Mouse (Mus musculus): ENCODE measurements around the gene Ccdc117. TPM values are rescaled to one million over a fixed set of nuclear protein-coding genes. Genes with fewer than 3 reads are reported as not detected.

The Ccdc117 gene
- total and polyA plus RNA-seq, 3 experiments = 24.3 to 38.9 (median 27.0) TPM

DNA sequence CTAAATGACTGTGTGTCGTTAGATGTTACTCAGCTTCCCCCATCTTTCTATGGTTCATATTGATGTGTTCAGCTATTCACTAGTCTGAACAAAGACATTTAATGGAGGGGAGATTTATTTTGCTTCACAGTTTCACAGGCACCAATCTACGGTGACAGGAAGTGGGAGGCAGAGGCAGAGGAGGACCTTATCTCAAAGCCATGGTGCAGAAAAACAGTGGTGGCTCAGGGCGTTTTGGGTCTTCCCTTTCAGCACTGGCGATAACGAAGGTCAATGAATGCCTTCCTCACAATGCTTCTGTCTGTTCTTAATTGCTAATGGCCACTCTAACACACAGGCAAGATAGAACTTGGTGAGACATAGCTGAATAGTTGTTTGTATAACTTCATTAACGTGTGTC, 33.1 kb upstream of the Ccdc117 start:
- no peaks in the 10 kb centered on the region for H3K27me3 ChIP-seq (replicated peaks)
- no peak overlapping the region for H3K4me2 ChIP-seq (ENCODE audit: insufficient read depth, low read depth, poor library complexity, severe bottlenecking)
- no peak overlapping the region for H3K9ac ChIP-seq (ENCODE audit: insufficient read depth, low read depth)
- H3K36me3 ChIP-seq (replicated peaks in 1 of 2; ENCODE audit: control insufficient read depth in 1 of 2, insufficient read depth in 1 of 2, low read length in 1 of 2) = no peaks in the 10 kb centered on the region
- H3K4me3 ChIP-seq (replicated peaks in 1 of 3; ENCODE audit: low read depth in 2 of 3, low read length in 2 of 3, poor library complexity in 1 of 3) = no peak overlapping the region
- in situ Hi-C loops (cut with MboI; ENCODE audit: low pct_ligation_motif_present, low pct_unique_long_range_greater_than_20kb, low sequenced_read_pairs) = no loop called here
- DNase-seq (ENCODE audit: extremely low read depth) = no peak
- no peaks in the 10 kb centered on the region for H3K79me2 ChIP-seq (replicated peaks; ENCODE audit: control insufficient read depth, extremely low read depth, insufficient read depth, poor library complexity, severe bottlenecking)
- H3K4me1 ChIP-seq (ENCODE audit: control insufficient read depth in 1 of 2, insufficient read depth in 2 of 2) = no peaks in the 10 kb centered on the region
- dilution Hi-C loops (cut with MboI; ENCODE audit: extremely low pct_ligation_motif_present, extremely low pct_unique_long_range_greater_than_20kb, low sequenced_read_pairs) = no loop called here
- H3K27ac ChIP-seq (ENCODE audit: insufficient read depth, low read depth) = no peak overlapping the region
- TF ChIP-seq USF1 (IDR thresholded peaks at IDR 0.05; ENCODE audit: low read depth, low read length) (no peak), IRF4 (IDR thresholded peaks at IDR 0.05; ENCODE audit: low read depth, low read length) (no peak), NRF1 (IDR thresholded peaks at IDR 0.05; ENCODE audit: low read depth, low read length) (no peak), KAT2A (IDR thresholded peaks at IDR 0.05; ENCODE audit: insufficient replicate concordance, low read length) (no peak), SIN3A (IDR thresholded peaks at IDR 0.05; ENCODE audit: low read length) (no peak), TCF12 (IDR thresholded peaks at IDR 0.05; ENCODE audit: low read depth, low read length) (no peak)
- no peaks in the 10 kb centered on the region for H3K9me3 ChIP-seq (replicated peaks; ENCODE audit: low read length)

DNA sequence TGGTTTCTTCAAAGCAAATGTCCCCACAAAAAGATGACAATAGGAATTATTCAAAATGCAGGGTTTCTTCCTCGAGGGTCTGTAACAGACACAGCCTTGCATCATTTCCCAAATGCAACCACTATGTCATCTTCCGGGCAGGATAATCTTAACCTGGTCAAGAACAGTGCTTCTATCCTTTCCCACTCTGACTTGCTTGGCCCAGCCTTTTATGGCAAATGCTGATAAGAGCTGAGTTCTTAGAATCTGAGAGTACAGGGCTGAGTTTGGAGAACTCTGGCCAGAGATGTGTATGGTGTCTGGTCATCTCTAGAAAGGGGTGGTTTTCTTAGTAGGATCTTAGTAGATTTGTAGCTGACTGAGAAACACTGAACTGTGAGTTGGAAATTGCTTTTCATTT, 31.8 kb upstream of the Ccdc117 start:
- Histone ChIP-seq H3K27me3 (replicated peaks) (no peaks in the 10 kb centered on the region), H3K9ac (ENCODE audit: insufficient read depth, low read depth) (no peak overlapping the region), H3K4me2 (ENCODE audit: insufficient read depth, low read depth, poor library complexity, severe bottlenecking) (no peak overlapping the region), H3K4me3 (replicated peaks in 1 of 3; ENCODE audit: low read depth in 2 of 3, low read length in 2 of 3, poor library complexity in 1 of 3) (no peak overlapping the region), H3K4me1 (ENCODE audit: control insufficient read depth in 1 of 2, insufficient read depth in 2 of 2) (no peaks in the 10 kb centered on the region), H3K27ac (ENCODE audit: insufficient read depth, low read depth) (no peak overlapping the region), H3K9me3 (replicated peaks; ENCODE audit: low read length) (no peaks in the 10 kb centered on the region), H3K36me3 (replicated peaks in 1 of 2; ENCODE audit: control insufficient read depth in 1 of 2, insufficient read depth in 1 of 2, low read length in 1 of 2) (no peaks in the 10 kb centered on the region), H3K79me2 (replicated peaks; ENCODE audit: control insufficient read depth, extremely low read depth, insufficient read depth, poor library complexity, severe bottlenecking) (no peaks in the 10 kb centered on the region)
- TF ChIP-seq IRF4 (IDR thresholded peaks at IDR 0.05; ENCODE audit: low read depth, low read length) (no peak), MAX (IDR thresholded peaks at IDR 0.05; ENCODE audit: low read length) (no peak), MXI1 (IDR thresholded peaks at IDR 0.05; ENCODE audit: low read depth, low read length) (no peak), CHD2 (IDR thresholded peaks at IDR 0.05; ENCODE audit: low read length) (no peak), RCOR1 (conservative IDR thresholded peaks at IDR 0.05; ENCODE audit: low read depth, low read length) (no peak), NRF1 (IDR thresholded peaks at IDR 0.05; ENCODE audit: low read depth, low read length) (no peak), MAZ (IDR thresholded peaks at IDR 0.05; ENCODE audit: low read depth, low read length) (no peak), TCF12 (IDR thresholded peaks at IDR 0.05; ENCODE audit: low read depth, low read length) (no peak), TBP (conservative IDR thresholded peaks at IDR 0.05; ENCODE audit: low read depth, low read length) (no peak)
- in situ Hi-C loops (cut with MboI; ENCODE audit: low pct_ligation_motif_present, low pct_unique_long_range_greater_than_20kb, low sequenced_read_pairs) = no loop called here
- no peak for DNase-seq (ENCODE audit: extremely low read depth)
- dilution Hi-C loops (cut with MboI; ENCODE audit: extremely low pct_ligation_motif_present, extremely low pct_unique_long_range_greater_than_20kb, low sequenced_read_pairs) = no loop called here

DNA sequence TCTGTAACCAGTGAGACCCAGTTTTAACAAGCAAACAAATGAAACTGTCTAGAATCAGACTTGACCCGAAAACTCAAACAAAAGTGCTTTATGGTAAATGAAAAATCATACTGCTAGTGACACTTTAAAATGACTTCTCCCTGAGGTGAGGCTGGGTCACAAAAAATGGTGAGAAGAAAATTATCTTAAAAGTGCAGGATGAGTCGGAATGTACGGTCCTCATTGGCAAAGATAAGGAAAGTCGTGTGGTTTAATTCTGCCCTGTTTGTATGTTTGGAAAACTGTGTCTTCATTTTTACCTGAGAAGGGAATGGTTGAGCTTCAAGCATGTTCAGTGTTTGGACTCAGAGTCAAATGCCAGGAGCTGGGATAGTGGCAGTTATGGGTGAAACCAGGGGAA, 29.9 kb upstream of the Ccdc117 start:
- no peaks in the 10 kb centered on the region for H3K36me3 ChIP-seq (replicated peaks in 1 of 2; ENCODE audit: control insufficient read depth in 1 of 2, insufficient read depth in 1 of 2, low read length in 1 of 2)
- DNase-seq (ENCODE audit: extremely low read depth) = no peak
- no peak for TF ChIP-seq EP300 (IDR thresholded peaks at IDR 0.05; ENCODE audit: low read length)
- TF ChIP-seq HCFC1 (IDR thresholded peaks at IDR 0.05; ENCODE audit: low read depth, low read length) = no peak
- TF ChIP-seq KAT2A (IDR thresholded peaks at IDR 0.05; ENCODE audit: insufficient replicate concordance, low read length) = no peak
- no peak for TF ChIP-seq ZNF384 (IDR thresholded peaks at IDR 0.05; ENCODE audit: low read depth, low read length)
- no peak for TF ChIP-seq TBP (conservative IDR thresholded peaks at IDR 0.05; ENCODE audit: low read depth, low read length)
- no peak for TF ChIP-seq MYC (IDR thresholded peaks at IDR 0.05; ENCODE audit: low read depth, low read length)
- TF ChIP-seq IRF4 (IDR thresholded peaks at IDR 0.05; ENCODE audit: low read depth, low read length) = no peak
- no peak for TF ChIP-seq MEF2A (IDR thresholded peaks at IDR 0.05; ENCODE audit: borderline replicate concordance, low read depth, low read length)
- no peak for TF ChIP-seq BHLHE40 (IDR thresholded peaks at IDR 0.05; ENCODE audit: low read depth, low read length)
- no peak for TF ChIP-seq USF2 (conservative IDR thresholded peaks at IDR 0.05; ENCODE audit: low read depth, low read length)
- no peak for TF ChIP-seq MAFK (IDR thresholded peaks at IDR 0.05; ENCODE audit: insufficient replicate concordance, low read length)
- TF ChIP-seq CHD2 (IDR thresholded peaks at IDR 0.05; ENCODE audit: low read length) = no peak
- no peak for TF ChIP-seq RAD21 (IDR thresholded peaks at IDR 0.05; ENCODE audit: low read depth, low read length)
- TF ChIP-seq PAX5 (IDR thresholded peaks at IDR 0.05; ENCODE audit: low read length) = no peak
- no peak overlapping the region for H3K9ac ChIP-seq (ENCODE audit: insufficient read depth, low read depth)
- H3K4me1 ChIP-seq (ENCODE audit: control insufficient read depth in 1 of 2, insufficient read depth in 2 of 2) = no peaks in the 10 kb centered on the region
- peaks cover 6% of the 10 kb centered on the region for H3K9me3 ChIP-seq (replicated peaks; ENCODE audit: low read length)
- in situ Hi-C loops (cut with MboI; ENCODE audit: low pct_ligation_motif_present, low pct_unique_long_range_greater_than_20kb, low sequenced_read_pairs) = no loop called here
- no peak overlapping the region for H3K4me3 ChIP-seq (replicated peaks in 1 of 3; ENCODE audit: low read depth in 2 of 3, low read length in 2 of 3, poor library complexity in 1 of 3)
- no peaks in the 10 kb centered on the region for H3K27me3 ChIP-seq (replicated peaks)
- dilution Hi-C loops (cut with MboI; ENCODE audit: extremely low pct_ligation_motif_present, extremely low pct_unique_long_range_greater_than_20kb, low sequenced_read_pairs) = no loop called here
- H3K79me2 ChIP-seq (replicated peaks; ENCODE audit: control insufficient read depth, extremely low read depth, insufficient read depth, poor library complexity, severe bottlenecking) = no peaks in the 10 kb centered on the region
- no peak overlapping the region for H3K4me2 ChIP-seq (ENCODE audit: insufficient read depth, low read depth, poor library complexity, severe bottlenecking)
- no peak overlapping the region for H3K27ac ChIP-seq (ENCODE audit: insufficient read depth, low read depth)
